Mouse (Mus musculus) ZHBTc4 (cell line): ENCODE data around the gene Uba2.

Experiments used
- DNase-seq: peaks from one replicate; pipeline ENCODE4 v3.0.0-alpha.2; 2011; ENCODE audit warnings: low read depth, low spot score

Uba2 gene

GRCm38 (mm10) chr7:34094911-34095481 lies 74.4 kb downstream of the Uba2 start, which contains the start of gene Scgb1b30:
TSS of gene Scgb1b30 (plus strand) at chr7:34095431.
- DNase-seq: no peak
